Mouse (Mus musculus): ENCODE results near the gene Mrpl33. TPM values are rescaled to one million over a fixed set of nuclear protein-coding genes. Genes with fewer than 3 reads are reported as not detected.
A peak's percentile ranks its signal among the peaks of the same experiment; 100 is the strongest.
"Not testable (repeated sequence)": the region's sequence is repeated elsewhere in the genome, so short reads cannot be mapped to it uniquely, and the experiment has no call there.

The Mrpl33 gene
- polyA plus RNA-seq (2012; rRNA removed): 30.7 and 31.4 TPM in 2 replicates

GRCm38 (mm10) chr5:31596481-31597429, at the start of gene Mrpl33:
Mrpl33 (plus strand) TSS chr5:31596935.
- DNase-seq (ENCODE audit: low read depth): no peak

- no peak for DNase-seq (ENCODE audit: low read depth)
Observed at GRCm38 (mm10) chr5:31559401-31559800, 37.3 kb upstream of the Mrpl33 start.

GRCm38 (mm10) chr5:31560352-31560751, 36.4 kb upstream of the Mrpl33 start:
- no peak for DNase-seq (ENCODE audit: low read depth)

GRCm38 (mm10) chr5:31562036-31562666, 34.6 kb upstream of the Mrpl33 start:
- DNase-seq (ENCODE audit: low read depth): no peak

GRCm38 (mm10) chr5:31563496-31563895, 33.2 kb upstream of the Mrpl33 start:
- no peak for DNase-seq (ENCODE audit: low read depth)

- DNase-seq (ENCODE audit: low read depth): no peak
Observed at GRCm38 (mm10) chr5:31563905-31564304, 32.8 kb upstream of the Mrpl33 start.

GRCm38 (mm10) chr5:31564976-31565375, 31.8 kb upstream of the Mrpl33 start:
- DNase-seq (ENCODE audit: low read depth): peak; percentile 91

- DNase-seq (ENCODE audit: low read depth): no peak
Observed at GRCm38 (mm10) chr5:31566026-31566425, 30.7 kb upstream of the Mrpl33 start.

- no peak for DNase-seq (ENCODE audit: low read depth)
Observed at GRCm38 (mm10) chr5:31566457-31566856, 30.3 kb upstream of the Mrpl33 start.

- DNase-seq (ENCODE audit: low read depth): no peak
Observed at GRCm38 (mm10) chr5:31567951-31568657, 28.6 kb upstream of the Mrpl33 start.

- DNase-seq (ENCODE audit: low read depth): no peak
Observed at GRCm38 (mm10) chr5:31571023-31571608, 25.6 kb upstream of the Mrpl33 start.

GRCm38 (mm10) chr5:31573722-31574121, 23.0 kb upstream of the Mrpl33 start:
- DNase-seq (ENCODE audit: low read depth): no peak

GRCm38 (mm10) chr5:31576539-31576975, 20.2 kb upstream of the Mrpl33 start:
- DNase-seq (ENCODE audit: low read depth): no peak

GRCm38 (mm10) chr5:31581263-31581662, 15.5 kb upstream of the Mrpl33 start:
- no peak for DNase-seq (ENCODE audit: low read depth)

- DNase-seq (ENCODE audit: low read depth): no peak
Observed at GRCm38 (mm10) chr5:31581932-31582331, 14.8 kb upstream of the Mrpl33 start.

GRCm38 (mm10) chr5:31583261-31583660, 13.5 kb upstream of the Mrpl33 start:
- DNase-seq (ENCODE audit: low read depth): no peak

- DNase-seq (ENCODE audit: low read depth): no peak
Observed at GRCm38 (mm10) chr5:31585526-31585925, 11.2 kb upstream of the Mrpl33 start.

- no peak for DNase-seq (ENCODE audit: low read depth)
Observed at GRCm38 (mm10) chr5:31588016-31588415, 8.7 kb upstream of the Mrpl33 start.

- not testable (repeated sequence) for DNase-seq (ENCODE audit: low read depth)
Observed at GRCm38 (mm10) chr5:31588672-31589071, 8.1 kb upstream of the Mrpl33 start.

- no peak for DNase-seq (ENCODE audit: low read depth)
Observed at GRCm38 (mm10) chr5:31589711-31590319, 6.9 kb upstream of the Mrpl33 start.

GRCm38 (mm10) chr5:31591122-31591521, 5.6 kb upstream of the Mrpl33 start:
- DNase-seq (ENCODE audit: low read depth): no peak
